Mouse (Mus musculus): ENCODE measurements at regions not wholly inside any gene's neighbourhood (a gene's known extent, or its start where the extent isn't known, plus 50 kb on each side); places are given as distances from the start of the nearest gene placed in this dataset.

DNA sequence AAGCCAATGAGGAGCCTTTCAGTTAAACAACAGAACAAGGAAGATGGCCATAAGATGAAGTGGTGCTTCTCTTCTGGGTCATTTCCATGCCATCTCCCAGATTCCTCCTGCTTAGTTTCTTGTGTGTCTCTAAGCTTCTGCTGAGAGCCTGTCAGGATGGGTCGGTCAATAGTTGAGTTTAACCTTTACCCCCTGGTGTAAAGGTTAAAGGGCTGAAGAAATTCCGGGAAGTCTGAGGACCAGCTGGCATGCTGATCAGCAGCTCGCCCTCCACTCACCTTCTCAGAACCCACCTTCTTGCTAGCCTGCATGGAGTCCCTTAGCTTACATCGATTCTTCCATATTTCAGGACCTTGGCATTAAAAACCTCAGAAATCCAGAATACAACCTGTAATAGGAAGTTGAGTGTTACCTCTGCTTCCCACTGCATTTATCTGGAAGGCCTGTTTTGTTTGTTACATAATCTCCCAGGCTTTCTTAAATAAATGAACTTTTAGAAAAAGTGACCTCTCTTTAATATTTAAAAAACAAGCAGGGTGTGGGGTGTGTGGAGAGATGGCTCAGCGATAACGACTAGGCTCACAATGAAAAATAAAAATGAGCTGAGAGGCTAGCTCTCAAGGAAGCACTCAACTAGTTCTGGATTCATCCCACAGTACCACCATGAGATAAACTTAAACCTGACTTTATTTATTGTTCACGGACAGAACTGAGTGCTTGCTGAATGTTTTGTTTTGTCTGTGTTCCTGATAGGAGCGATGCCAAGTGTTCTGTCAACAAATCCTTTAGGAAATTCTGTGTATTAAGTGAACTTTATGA lies 225.9 kb upstream of the Arrdc4 start:
- intact Hi-C loops (cut with DNase I) = no loop called here
- no peak for DNase-seq

DNA sequence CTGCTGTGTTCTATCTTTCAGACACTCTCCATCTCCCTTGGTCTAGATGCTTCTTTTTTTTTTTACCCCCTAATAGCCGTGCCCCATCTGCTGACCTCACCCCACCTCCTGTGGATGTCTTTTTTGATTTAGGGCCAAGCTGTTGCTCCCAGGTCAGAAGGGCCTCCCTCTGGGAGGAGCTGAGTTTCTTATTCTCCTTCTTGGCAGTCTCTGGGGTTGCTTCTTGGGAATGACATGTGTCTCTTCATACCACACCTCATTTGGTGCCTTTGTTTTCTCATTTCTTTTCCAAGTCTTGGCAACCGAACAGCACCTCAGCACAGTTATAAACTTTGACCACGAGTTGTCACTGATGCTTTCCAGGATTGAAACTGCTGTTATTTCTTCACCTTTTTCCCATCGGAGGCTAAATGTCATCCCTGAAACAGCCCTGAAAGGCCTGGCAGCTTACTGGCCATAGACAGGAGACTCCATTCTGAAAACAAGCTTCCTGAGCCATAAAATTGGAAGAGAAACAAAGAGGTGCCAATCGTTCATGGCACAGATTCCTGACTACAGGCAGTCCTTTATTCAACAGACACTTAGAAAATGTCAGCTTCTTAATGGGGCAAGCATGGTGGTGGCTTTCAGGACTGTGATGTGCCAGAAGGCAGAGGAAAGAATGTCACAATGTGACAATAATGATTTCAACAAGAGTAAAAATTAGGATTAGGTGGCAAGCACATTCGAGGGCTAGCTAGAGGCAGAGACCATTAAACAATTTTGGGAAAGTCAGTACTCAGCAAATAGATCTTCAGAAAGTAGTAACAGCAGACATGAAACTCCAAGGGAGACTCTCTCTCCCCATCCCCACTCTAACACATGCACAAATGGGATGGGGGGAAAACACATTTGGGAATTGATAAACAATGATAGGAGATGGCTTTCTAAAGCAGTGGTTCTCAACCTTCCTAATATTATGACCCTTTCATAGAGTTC lies 197.1 kb upstream of the Arrdc4 start:
- intact Hi-C loops (cut with DNase I) = no loop called here
- no peak for DNase-seq

GRCm38 (mm10) chr7:68930627-68931334 lies 181.7 kb upstream of the Arrdc4 start:
- no peak for DNase-seq
- intact Hi-C loops (cut with DNase I) = no loop called here

GRCm38 (mm10) chr7:68929669-68930068 lies 180.6 kb upstream of the Arrdc4 start:
- no peak for DNase-seq
- intact Hi-C loops (cut with DNase I) = no loop called here

- intact Hi-C loops (cut with DNase I) = no loop called here
- DNase-seq = no peak
Observed at GRCm38 (mm10) chr7:68925640-68926039, 176.6 kb upstream of the Arrdc4 start.

- no peak for DNase-seq
Observed at GRCm38 (mm10) chr7:68918632-68919435, 169.8 kb upstream of the Arrdc4 start.

DNA sequence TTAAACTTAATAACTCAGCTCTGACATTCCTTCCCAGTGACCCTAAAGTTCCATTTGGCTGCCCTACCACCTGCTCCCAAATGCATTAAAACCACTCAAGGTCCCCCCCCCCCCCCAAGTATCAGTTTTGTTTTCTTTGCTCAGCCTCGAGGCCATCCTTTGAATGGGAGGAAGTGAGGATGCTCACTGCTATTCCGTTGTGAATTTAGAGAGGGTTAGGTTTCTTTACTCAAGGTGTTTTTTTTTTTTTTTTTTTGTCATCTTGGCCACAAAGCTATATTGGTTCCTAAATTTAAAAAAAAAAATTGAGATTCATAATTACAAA lies 168.8 kb upstream of the Arrdc4 start:
- intact Hi-C loops (cut with DNase I) = no loop called here
- DNase-seq = no peak

More at GRCm38 (mm10) chr7:68918632-68919435, 169.8 kb upstream of the Arrdc4 start:
- intact Hi-C loops (cut with DNase I) = no loop called here

- DNase-seq = no peak
- intact Hi-C loops (cut with DNase I) = no loop called here
Observed at GRCm38 (mm10) chr7:68917137-68917875, 168.3 kb upstream of the Arrdc4 start.

GRCm38 (mm10) chr7:68915976-68916375 lies 166.9 kb upstream of the Arrdc4 start:
- DNase-seq = no peak
- intact Hi-C loops (cut with DNase I) = no loop called here

- no peak for DNase-seq
- intact Hi-C loops (cut with DNase I) = no loop called here
Observed at GRCm38 (mm10) chr7:68914344-68914743, 165.3 kb upstream of the Arrdc4 start.

DNA sequence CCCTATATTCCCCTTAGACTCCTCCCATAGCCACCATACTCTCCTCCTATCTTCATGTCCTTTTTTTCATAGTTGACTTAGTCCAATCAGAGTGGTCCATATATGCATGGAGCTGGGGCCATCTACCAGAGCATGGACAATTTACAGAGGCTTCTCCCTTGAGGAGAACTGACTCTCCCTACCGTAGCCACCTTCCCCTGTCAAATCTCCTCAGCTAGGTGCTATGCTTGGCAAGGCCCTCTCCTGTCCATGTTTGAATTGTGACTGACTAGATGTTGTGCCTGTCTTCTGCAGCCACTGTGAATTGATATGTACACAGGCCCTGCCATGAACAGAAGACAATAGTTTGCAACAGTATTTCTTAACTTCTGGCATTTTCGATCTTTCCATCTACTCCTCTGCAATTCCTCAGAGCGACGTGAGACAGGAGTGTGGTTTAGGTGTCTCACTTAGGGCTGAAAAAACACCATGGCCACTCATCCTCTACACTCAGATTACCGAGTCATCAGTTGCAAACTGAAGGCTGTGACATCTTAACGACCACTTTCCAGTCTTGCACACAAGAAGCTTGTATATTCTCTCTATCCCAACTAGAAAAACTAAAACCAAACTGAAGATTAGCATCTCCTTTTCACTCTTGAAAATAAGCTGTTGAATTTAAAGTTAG lies 163.1 kb upstream of the Arrdc4 start:
- intact Hi-C loops (cut with DNase I) = no loop called here
- DNase-seq = no peak

- intact Hi-C loops (cut with DNase I) = no loop called here
Observed at GRCm38 (mm10) chr7:68911562-68911961, 162.5 kb upstream of the Arrdc4 start.

GRCm38 (mm10) chr7:68909694-68910093 lies 160.7 kb upstream of the Arrdc4 start:
- intact Hi-C loops (cut with DNase I) = no loop called here

More at GRCm38 (mm10) chr7:68911562-68911961, 162.5 kb upstream of the Arrdc4 start:
- DNase-seq = no peak

GRCm38 (mm10) chr7:68908401-68908834 lies 159.4 kb upstream of the Arrdc4 start:
- DNase-seq = no peak
- intact Hi-C loops (cut with DNase I) = no loop called here

More at GRCm38 (mm10) chr7:68909694-68910093, 160.7 kb upstream of the Arrdc4 start:
- no peak for DNase-seq

DNA sequence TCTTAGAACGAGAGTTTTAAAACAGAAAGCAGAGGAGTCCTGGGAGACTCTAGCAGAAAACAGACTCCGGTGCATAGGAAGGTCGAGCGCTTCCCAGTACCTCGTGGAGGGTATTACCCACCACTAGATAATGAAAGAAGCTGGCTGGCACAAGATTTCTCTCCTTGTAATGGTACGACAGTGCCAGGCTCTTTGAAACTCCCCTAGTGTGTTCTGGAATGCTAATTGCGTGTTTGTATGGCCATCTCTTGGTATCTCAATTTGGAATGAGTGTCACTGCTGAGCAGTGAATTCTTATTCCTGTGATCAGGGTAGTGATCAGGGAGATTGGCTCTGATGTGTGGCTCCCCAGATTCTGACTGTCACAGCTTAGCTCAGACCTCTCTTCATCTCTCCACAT lies 158.8 kb upstream of the Arrdc4 start:
- intact Hi-C loops (cut with DNase I) = no loop called here
- DNase-seq = no peak

DNA sequence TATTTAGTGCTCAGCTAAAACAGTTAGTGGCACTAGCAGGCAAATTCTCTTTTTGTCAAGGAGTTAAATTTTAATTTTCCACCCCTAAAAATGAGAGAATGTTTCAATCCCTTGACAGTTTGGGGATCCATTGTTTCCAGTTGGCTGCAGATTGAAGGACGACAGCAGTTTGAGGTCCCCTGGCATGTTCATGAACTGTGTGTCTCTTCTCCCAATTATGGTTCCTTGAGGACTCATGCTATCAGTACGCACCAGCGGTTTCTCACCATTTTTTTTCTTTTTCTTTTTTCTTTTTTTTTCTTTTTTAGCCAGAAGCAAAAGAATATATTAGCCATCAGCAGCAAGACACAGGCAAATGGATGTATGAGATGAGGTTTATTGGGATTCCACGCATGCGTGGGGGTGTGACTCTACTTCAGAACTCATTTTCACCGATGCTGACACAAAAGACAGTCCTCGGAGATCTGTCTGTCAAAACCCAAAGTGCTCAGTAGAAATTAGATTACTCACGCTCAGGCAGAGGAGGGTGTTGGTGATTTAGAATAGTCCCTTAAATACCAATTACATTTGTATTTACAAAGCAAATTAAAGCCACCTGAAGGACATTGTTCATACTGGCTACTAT lies 157.8 kb upstream of the Arrdc4 start:
- intact Hi-C loops (cut with DNase I) = no loop called here

DNA sequence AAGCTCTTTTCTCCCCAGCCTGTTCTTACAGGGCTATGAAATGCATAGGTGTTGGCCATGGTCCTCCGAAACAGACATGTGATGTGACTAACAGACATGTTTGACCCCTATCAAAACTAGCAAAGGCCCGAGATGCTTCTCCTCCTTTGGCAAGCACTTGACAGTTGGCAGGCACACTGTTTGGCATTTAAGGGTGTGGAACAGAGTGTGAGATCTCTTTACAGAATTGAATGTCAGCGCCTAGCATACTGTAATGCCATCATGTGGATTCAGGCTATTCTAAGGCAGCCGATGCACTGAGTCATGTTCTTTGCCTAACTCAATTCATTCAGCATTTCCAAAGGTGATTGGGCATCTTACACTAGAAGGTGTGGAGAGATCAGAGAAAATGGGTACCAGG lies 156.8 kb upstream of the Arrdc4 start:
- intact Hi-C loops (cut with DNase I) = no loop called here
- no peak for DNase-seq

More for the DNA sequence above, 157.8 kb upstream of the Arrdc4 start:
- no peak for DNase-seq

GRCm38 (mm10) chr7:68886173-68886572 lies 137.1 kb upstream of the Arrdc4 start:
- intact Hi-C loops (cut with DNase I) = no loop called here
- DNase-seq = no peak
